Mouse (Mus musculus) cerebellum, postnatal 36 days (tissue): Measurements from ENCODE around the gene Mnat1.

ENCODE experiments used
- DNase-seq, 2 experiments: peaks; one replicate each; pipeline ENCODE4 v3.0.0; 2021 to 2022; ENCODE audit warnings: mixed read lengths in 2 of 2

Gene Mnat1

GRCm38 (mm10) chr12:73241960-73242359 lies 118.4 kb downstream of the Mnat1 start:
- no peak for DNase-seq

- no peak for DNase-seq
Measured at GRCm38 (mm10) chr12:73245687-73246086, 122.2 kb downstream of the Mnat1 start.

GRCm38 (mm10) chr12:73255006-73255405 lies 131.5 kb downstream of the Mnat1 start:
- DNase-seq: no peak

- DNase-seq: no peak
Measured at GRCm38 (mm10) chr12:73259269-73259668, 135.8 kb downstream of the Mnat1 start.

- no peak for DNase-seq
Measured at GRCm38 (mm10) chr12:73260339-73260738, 136.8 kb downstream of the Mnat1 start.

- DNase-seq: no peak
Measured at GRCm38 (mm10) chr12:73265381-73265978, 142.0 kb downstream of the Mnat1 start.

- no peak for DNase-seq
Measured at GRCm38 (mm10) chr12:73266597-73266996, 143.1 kb downstream of the Mnat1 start.

- peak in 1 of 2 experiments; percentile 15 for DNase-seq
Measured at GRCm38 (mm10) chr12:73268497-73268896, 145.0 kb downstream of the Mnat1 start.

- DNase-seq: no peak
Measured at GRCm38 (mm10) chr12:73269531-73269930, 146.0 kb downstream of the Mnat1 start.

GRCm38 (mm10) chr12:73269933-73270332 lies 146.4 kb downstream of the Mnat1 start:
- no peak for DNase-seq

GRCm38 (mm10) chr12:73274921-73275320 lies 151.4 kb downstream of the Mnat1 start:
- DNase-seq: no peak

GRCm38 (mm10) chr12:73286287-73287092 lies 163.0 kb downstream of the Mnat1 start, which contains the start of the genes Trmt5 and Slc38a6:
TSS of gene Trmt5 (minus strand) at chr12:73286710.
TSS of gene Slc38a6 (plus strand) at chr12:73286779.
- peak; percentile 90 to 93 for DNase-seq

GRCm38 (mm10) chr12:73287609-73288008 lies 164.1 kb downstream of the Mnat1 start:
- DNase-seq: no peak

GRCm38 (mm10) chr12:73288626-73289025 lies 165.1 kb downstream of the Mnat1 start:
- no peak for DNase-seq

- DNase-seq: no peak
Measured at GRCm38 (mm10) chr12:73294884-73295283, 171.4 kb downstream of the Mnat1 start.

GRCm38 (mm10) chr12:73295505-73296140 lies 172.1 kb downstream of the Mnat1 start:
- no peak for DNase-seq

GRCm38 (mm10) chr12:73298621-73299020 lies 175.1 kb downstream of the Mnat1 start:
- DNase-seq: no peak

- no peak for DNase-seq
Measured at GRCm38 (mm10) chr12:73300531-73300930, 177.0 kb downstream of the Mnat1 start.

- DNase-seq: no peak
Measured at GRCm38 (mm10) chr12:73304636-73305035, 181.1 kb downstream of the Mnat1 start.

- no peak for DNase-seq
Measured at GRCm38 (mm10) chr12:73307750-73308149, 184.2 kb downstream of the Mnat1 start.

- DNase-seq: no peak
Measured at GRCm38 (mm10) chr12:73308711-73309110, 185.2 kb downstream of the Mnat1 start.

- DNase-seq: no peak
Measured at GRCm38 (mm10) chr12:73317706-73318686, 194.5 kb downstream of the Mnat1 start.
